Mouse (Mus musculus): ENCODE measurements around the gene Gm13287.

DNA sequence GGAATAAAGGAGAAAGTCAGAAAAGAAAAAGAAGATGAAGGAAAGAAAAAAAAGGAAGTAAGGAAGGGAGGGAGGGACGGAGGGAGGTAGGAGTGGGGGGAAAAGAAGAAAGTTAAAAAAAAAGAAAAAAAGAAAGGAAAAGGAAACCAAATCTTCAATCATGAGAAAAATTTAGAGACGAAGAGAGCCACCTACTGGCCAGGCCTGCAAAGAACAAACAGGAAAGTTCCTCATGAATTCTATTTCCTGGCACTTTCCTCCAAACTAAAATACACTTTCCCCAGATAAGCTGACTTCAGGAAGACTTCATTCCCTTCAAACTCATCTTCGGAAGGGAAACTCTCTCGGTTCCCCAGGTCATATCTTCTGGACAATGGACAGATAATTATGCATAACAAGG, 27.5 kb downstream of the Gm13287 start:
- TF ChIP-seq CTCF (IDR thresholded peaks at IDR 0.05; ENCODE audit: low read depth) = peak; percentile 37
- no peak for TF ChIP-seq EP300 (IDR thresholded peaks at IDR 0.05; ENCODE audit: low read depth)

Data from heart, postnatal 0 days (tissue).